Mouse (Mus musculus) kidney, embryonic 16.5 days (tissue): Measurements from ENCODE around the gene Dnm2. TPM values are rescaled to one million over a fixed set of nuclear protein-coding genes. Genes with fewer than 3 reads are reported as not detected.
"Not testable (repeated sequence)": the region's sequence is repeated elsewhere in the genome, so short reads cannot be mapped to it uniquely, and the experiment has no call there.

Source experiments
- ATAC-seq: fragments of 200-750 bp; cut with Nextera tagmentation; 2 replicates; pipeline ENCODE4 v1.8.0; 2017; ENCODE audit warnings: moderate TSS enrichment; ENCODE audit not compliant: low FRiP score, low TSS enrichment
- H3K27ac ChIP-seq: fragments of 300-500 bp; sonication (generic); 2 replicates; pipeline ENCODE4 v1.5.1; 2014; ENCODE audit warnings: low read length
- H3K27me3 ChIP-seq: fragments of 300-500 bp; sonication (generic); 2 replicates; pipeline ENCODE4 v1.6.1; 2014; ENCODE audit warnings: low read length, control low read depth, mixed read lengths; ENCODE audit not compliant: insufficient read depth
- H3K36me3 ChIP-seq: fragments of 300-500 bp; sonication (generic); 2 replicates; pipeline ENCODE4 v1.6.1; 2014; ENCODE audit warnings: low read length, control low read depth, mixed read lengths; ENCODE audit not compliant: insufficient read depth
- H3K4me1 ChIP-seq: fragments of 300-500 bp; sonication (generic); 2 replicates; pipeline ENCODE4 v1.6.1; 2014; ENCODE audit warnings: low read length, control low read depth, mixed read lengths; ENCODE audit not compliant: insufficient read depth
- H3K4me2 ChIP-seq: fragments of 300-500 bp; sonication (generic); replicated peaks from 2 replicates; pipeline ENCODE4 v1.6.1; 2014; ENCODE audit warnings: low read depth, low read length
- H3K4me3 ChIP-seq: fragments of 300-500 bp; sonication (generic); 2 replicates; pipeline ENCODE4 v1.5.1; 2014; ENCODE audit warnings: mild to moderate bottlenecking, low read length
- H3K9ac ChIP-seq: fragments of 300-500 bp; sonication (generic); replicated peaks from 2 replicates; pipeline ENCODE4 v1.6.1; 2014; ENCODE audit warnings: low read length
- H3K9me3 ChIP-seq: fragments of 300-500 bp; sonication (generic); 2 replicates; pipeline ENCODE4 v1.6.1; 2016; ENCODE audit warnings: low read length, control low read depth
- WGBS: fragments of 180-500 bp; shearing (Covaris S2); extraction: QIAGEN DNeasy Blood & Tissue Kit; methylation state at CpG from one replicate; pipeline ENCODE4 v1.1.7; 2014; 5-methylcytosine and 5-hydroxymethylcytosine counted together
- polyA plus RNA-seq: library from polyadenylated mRNA; unstranded; fragments of >200 nt; fragmentation: Nextera tagmentation; extraction: Ambion mirVana; gene quantifications from 2 replicates; pipeline ENCODE4 v1.2.1, GENCODE M21; 2015

Dnm2 gene
- polyA plus RNA-seq, 1 experiment from 2014 or later, result 85.7 TPM

- H3K9ac ChIP-seq, result no peak overlapping the region
- H3K4me2 ChIP-seq, result no peak overlapping the region
- ATAC-seq, result no peak
- no peaks in the 10 kb centered on the region for H3K4me1 ChIP-seq
- no peak overlapping the region for H3K4me3 ChIP-seq
- no peaks in the 10 kb centered on the region for H3K36me3 ChIP-seq
- no peaks in the 10 kb centered on the region for H3K27me3 ChIP-seq
- H3K27ac ChIP-seq, result no peak overlapping the region
- no peaks in the 10 kb centered on the region for H3K9me3 ChIP-seq
- WGBS, result 72% methylated on average over 3 of the region's 3 CpGs
Measured at GRCm38 (mm10) chr9:21526634-21526944, 101.9 kb downstream of the Dnm2 start.

- Histone ChIP-seq H3K9ac (no peak overlapping the region), H3K4me2 (no peak overlapping the region), H3K27me3 (no peaks in the 10 kb centered on the region), H3K4me1 (no peaks in the 10 kb centered on the region), H3K4me3 (no peak overlapping the region), H3K27ac (no peak overlapping the region), H3K36me3 (no peaks in the 10 kb centered on the region), H3K9me3 (no peaks in the 10 kb centered on the region)
- no peak for ATAC-seq
- 91% methylated on average over 2 of the region's 2 CpGs for WGBS
Measured at GRCm38 (mm10) chr9:21527100-21527801, 102.5 kb downstream of the Dnm2 start.

GRCm38 (mm10) chr9:21527917-21528324 lies 103.2 kb downstream of the Dnm2 start:
- 54% methylated on average over 1 of the region's 1 CpGs for WGBS
- H3K9me3 ChIP-seq, result no peaks in the 10 kb centered on the region
- no peak overlapping the region for H3K27ac ChIP-seq
- no peaks in the 10 kb centered on the region for H3K4me1 ChIP-seq
- no peaks in the 10 kb centered on the region for H3K27me3 ChIP-seq
- no peak overlapping the region for H3K9ac ChIP-seq
- ATAC-seq, result no peak; the same call in 1 of the 2 replicates
- H3K4me3 ChIP-seq, result no peak overlapping the region
- H3K36me3 ChIP-seq, result no peaks in the 10 kb centered on the region
- H3K4me2 ChIP-seq, result no peak overlapping the region

DNA sequence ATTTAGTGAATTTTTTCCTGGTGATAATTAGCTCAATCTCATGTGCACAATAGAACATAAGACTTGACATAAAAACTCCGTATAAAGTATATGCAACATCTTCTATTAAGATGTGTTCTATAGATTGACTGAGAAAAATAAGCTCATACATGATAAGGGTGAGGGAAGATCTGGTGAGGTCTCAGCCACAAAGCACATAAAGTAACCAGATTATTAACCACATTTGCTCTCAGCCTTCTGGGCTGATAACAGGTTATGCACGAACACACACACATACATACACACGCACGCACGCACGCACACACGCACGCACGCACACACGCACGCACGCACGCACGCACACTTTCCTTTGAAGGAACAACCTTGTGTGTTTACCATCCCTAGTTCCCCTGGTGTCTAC lies 111.8 kb downstream of the Dnm2 start:
- Histone ChIP-seq H3K9ac (no peak overlapping the region), H3K4me2 (no peak overlapping the region), H3K36me3 (no peaks in the 10 kb centered on the region), H3K4me1 (no peaks in the 10 kb centered on the region), H3K27me3 (no peaks in the 10 kb centered on the region), H3K4me3 (no peak overlapping the region), H3K27ac (no peak overlapping the region), H3K9me3 (no peaks in the 10 kb centered on the region)
- WGBS, result 90% methylated on average over 14 of the region's 14 CpGs
- ATAC-seq, result no peak

GRCm38 (mm10) chr9:21537009-21537408 lies 112.3 kb downstream of the Dnm2 start:
- Histone ChIP-seq H3K4me3 (no peak overlapping the region), H3K9me3 (no peaks in the 10 kb centered on the region), H3K4me1 (no peaks in the 10 kb centered on the region), H3K36me3 (no peaks in the 10 kb centered on the region), H3K27me3 (no peaks in the 10 kb centered on the region), H3K4me2 (no peak overlapping the region), H3K27ac (no peak overlapping the region), H3K9ac (no peak overlapping the region)
- ATAC-seq, result 0 out of 2 replicates have a peak, but pooled peaks have one; percentile 35
- 74% methylated on average over 4 of the region's 4 CpGs for WGBS

DNA sequence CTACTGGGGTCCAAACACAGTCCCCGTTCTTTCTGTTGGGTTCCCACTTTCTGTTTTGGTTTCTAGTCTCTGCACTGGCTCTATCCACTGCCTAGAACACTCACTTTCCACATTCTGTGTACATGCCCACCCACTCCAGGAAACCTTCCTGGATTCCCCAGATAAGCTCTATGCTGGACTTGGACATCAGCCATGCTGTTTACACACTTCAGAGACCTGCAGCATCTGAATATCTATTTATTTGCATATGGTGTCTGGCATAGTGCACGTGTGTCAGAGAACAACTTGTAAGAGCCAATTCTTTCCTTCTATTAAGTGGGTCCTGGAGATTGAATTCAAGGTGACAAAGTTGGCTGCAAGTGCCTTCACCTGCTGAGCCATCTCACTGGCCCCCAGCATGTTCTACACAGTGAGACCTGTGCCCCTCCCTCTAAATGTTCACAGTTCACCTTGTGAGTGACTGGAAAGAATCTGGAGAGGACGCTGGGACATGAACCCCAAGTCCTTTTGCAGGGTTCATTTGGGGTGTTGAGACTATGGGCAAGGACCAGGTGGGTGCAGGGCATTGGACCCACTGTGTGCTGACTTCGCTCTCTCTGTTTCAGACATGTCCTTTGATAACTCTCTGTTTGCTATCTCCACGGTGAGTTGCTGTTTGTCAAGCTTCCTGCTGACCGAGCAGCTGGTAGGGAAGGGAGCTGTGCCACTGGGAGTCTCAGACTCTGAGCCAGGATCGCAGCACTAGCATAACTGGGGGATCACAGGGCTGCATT lies 115.5 kb downstream of the Dnm2 start:
- Histone ChIP-seq H3K4me3 (no peak overlapping the region), H3K27me3 (no peaks in the 10 kb centered on the region), H3K27ac (no peak overlapping the region), H3K9me3 (no peaks in the 10 kb centered on the region), H3K9ac (no peak overlapping the region), H3K4me2 (no peak overlapping the region), H3K4me1 (peaks cover 7% of the 10 kb centered on the region; the same call in 1 of the 2 replicates), H3K36me3 (no peaks in the 10 kb centered on the region)
- ATAC-seq, result no peak
- WGBS, result 74% methylated on average over 7 of the region's 7 CpGs

- not testable (repeated sequence) for H3K27ac ChIP-seq, H3K36me3 ChIP-seq, H3K4me3 ChIP-seq, H3K9ac ChIP-seq, ATAC-seq, H3K4me2 ChIP-seq, H3K9me3 ChIP-seq, H3K27me3 ChIP-seq
- peaks cover 11% of the 10 kb centered on the region; the same call in 1 of the 2 replicates for H3K4me1 ChIP-seq
- 91% methylated on average over 2 of the region's 2 CpGs for WGBS
Measured at GRCm38 (mm10) chr9:21542001-21542400, 117.3 kb downstream of the Dnm2 start.

GRCm38 (mm10) chr9:21545351-21545915 lies 120.7 kb downstream of the Dnm2 start:
- Histone ChIP-seq H3K27ac (peak overlapping the region; percentile 98), H3K9me3 (no peaks in the 10 kb centered on the region), H3K9ac (peak overlapping the region; percentile 64), H3K4me1 (peaks cover 20% of the 10 kb centered on the region), H3K36me3 (0 out of 2 replicates have a peak, but pooled peaks cover 3% of the 10 kb centered on the region), H3K4me3 (peak overlapping the region; percentile 61), H3K4me2 (peak overlapping the region; percentile 68), H3K27me3 (no peaks in the 10 kb centered on the region)
- ATAC-seq, result peak; percentile 86
- WGBS, result 9% methylated on average over 9 of the region's 9 CpGs

DNA sequence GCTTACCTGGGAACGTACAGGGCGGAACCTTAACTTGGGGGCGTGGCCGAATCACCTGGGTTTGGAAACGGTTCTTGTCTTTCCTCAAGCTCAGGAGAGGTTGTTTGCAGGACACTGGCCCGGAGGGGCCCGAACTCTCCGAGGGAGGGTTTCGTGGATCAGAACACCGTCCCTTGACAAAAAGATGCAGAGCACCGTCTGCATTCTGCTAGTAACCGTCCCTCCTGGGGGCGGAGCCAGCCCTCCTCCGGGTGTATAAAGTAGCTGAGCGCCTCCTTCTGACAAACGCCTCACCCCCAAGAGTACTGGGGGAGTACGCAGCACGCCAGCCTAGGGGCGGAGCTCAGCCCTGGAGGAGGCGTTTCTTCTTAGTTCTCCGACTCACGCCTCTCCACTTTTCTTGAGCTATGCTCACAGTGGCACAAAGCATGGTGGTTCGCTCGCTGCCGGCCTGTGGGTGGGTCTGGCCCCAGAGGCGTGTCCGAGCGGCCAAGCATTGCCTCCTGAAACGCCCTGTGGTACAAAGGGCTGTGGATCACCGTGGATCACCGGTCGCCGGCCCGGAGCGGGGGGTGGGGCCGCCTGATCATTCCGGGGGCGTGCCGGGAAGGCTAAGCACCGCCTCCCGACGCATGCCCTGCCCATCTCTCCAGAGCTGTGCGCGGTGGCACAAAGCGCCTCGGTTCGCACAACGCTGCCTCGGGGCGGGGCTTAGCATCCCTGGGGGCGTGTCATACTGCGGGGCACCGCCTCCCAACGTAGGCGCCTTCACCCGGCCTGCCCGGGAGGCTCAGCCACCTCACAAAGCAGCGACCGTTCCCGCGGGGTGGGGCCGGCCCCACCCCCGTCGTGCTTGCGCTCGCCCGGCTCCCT lies 121.4 kb downstream of the Dnm2 start:
- H3K4me3 ChIP-seq, result peak overlapping the region; percentile 61
- peaks cover 20% of the 10 kb centered on the region for H3K4me1 ChIP-seq
- peak overlapping the region; percentile 64 for H3K9ac ChIP-seq
- peak overlapping the region; percentile 98 for H3K27ac ChIP-seq
- H3K9me3 ChIP-seq, result no peaks in the 10 kb centered on the region
- H3K4me2 ChIP-seq, result peak overlapping the region; percentile 68
- ATAC-seq, result peak; percentile 94
- under 1% methylated on average over 65 of the region's 67 CpGs for WGBS
- peaks cover 4% of the 10 kb centered on the region; the same call in 1 of the 2 replicates for H3K36me3 ChIP-seq
- no peaks in the 10 kb centered on the region for H3K27me3 ChIP-seq
